Mouse (Mus musculus) MEL (cell line): ENCODE data around the gene Atf2. TPM values are rescaled to one million over a fixed set of nuclear protein-coding genes. Genes with fewer than 3 reads are reported as not detected.

Experiments used
- DNase-seq: peaks from one replicate; pipeline ENCODE4 v3.0.0; 2011; ENCODE audit warnings: low read depth, low spot score
- H3K27ac ChIP-seq: 2 replicates; pipeline ENCODE4 v1.5.1; 2012; ENCODE audit warnings: low read depth, mild to moderate bottlenecking, control low read depth, low read length, moderate library complexity; ENCODE audit not compliant: control insufficient read depth
- H3K27me3 ChIP-seq, 2 experiments: fragments of 150-350 bp in 1 of 2; sonication (generic) in 1 of 2; 2 replicates each; pipeline ENCODE4 v1.6.1; 2012; ENCODE audit warnings: low read length in 2 of 2, mild to moderate bottlenecking in 2 of 2, improper control_type of control experiment in 1 of 2, moderate library complexity in 1 of 2; ENCODE audit not compliant: insufficient read depth in 2 of 2, control insufficient read depth in 1 of 2
- H3K36me3 ChIP-seq, 2 experiments: 2 replicates each; pipeline ENCODE4 v1.6.1; 2012 to 2014; ENCODE audit warnings: low read length in 2 of 2, improper control_type of control experiment in 1 of 2, inconsistent platforms in 1 of 2, mild to moderate bottlenecking in 1 of 2; ENCODE audit not compliant: insufficient read depth in 2 of 2, control insufficient read depth in 1 of 2
- H3K4me1 ChIP-seq, 2 experiments: fragments of 150-350 bp in 1 of 2; sonication (generic) in 1 of 2; 2 replicates each; pipeline ENCODE4 v1.6.1; 2012; ENCODE audit warnings: low read length in 2 of 2, improper control_type of control experiment in 1 of 2, mild to moderate bottlenecking in 1 of 2; ENCODE audit not compliant: insufficient read depth in 2 of 2, control insufficient read depth in 1 of 2
- H3K4me3 ChIP-seq, 2 experiments: fragments of 150-350 bp in 1 of 2; sonication (generic) in 1 of 2; 2 replicates each; pipeline ENCODE4 v1.5.1; 2012; ENCODE audit warnings: low read depth in 2 of 2, low read length in 2 of 2, mild to moderate bottlenecking in 2 of 2, moderate library complexity in 2 of 2, control low read depth in 1 of 2, improper control_type of control experiment in 1 of 2; ENCODE audit not compliant: control insufficient read depth in 1 of 2, insufficient read depth in 1 of 2
- H3K79me2 ChIP-seq: 2 replicates; pipeline ENCODE4 v1.6.1; 2012; ENCODE audit warnings: mild to moderate bottlenecking, low read length, moderate library complexity; ENCODE audit not compliant: control insufficient read depth, poor library complexity, insufficient read depth
- H3K9ac ChIP-seq: 2 replicates; pipeline ENCODE4 v1.6.1; 2012; ENCODE audit warnings: low read depth, mild to moderate bottlenecking, control low read depth, low read length, moderate library complexity; ENCODE audit not compliant: control insufficient read depth, poor library complexity, severe bottlenecking
- H3K9me3 ChIP-seq: fragments of 150-350 bp; sonication (generic); replicated peaks from 2 replicates; pipeline ENCODE4 v1.6.1; 2012; ENCODE audit warnings: mild to moderate bottlenecking, low read length, improper control_type of control experiment, moderate library complexity; ENCODE audit not compliant: insufficient read depth
- BHLHE40 ChIP-seq: IDR thresholded peaks from 2 replicates; pipeline ENCODE4 v1.6.1; 2012; ENCODE audit warnings: low read depth, mild to moderate bottlenecking, inconsistent platforms, low read length, improper control_type of control experiment, borderline replicate concordance
- CHD1 ChIP-seq: IDR thresholded peaks from 2 replicates; pipeline ENCODE4 v1.6.1; 2012; ENCODE audit warnings: low read depth, mild to moderate bottlenecking, inconsistent platforms, low read length, improper control_type of control experiment
- CHD2 ChIP-seq: IDR thresholded peaks from 2 replicates; pipeline ENCODE4 v1.6.1; 2011; ENCODE audit warnings: low read length, improper control_type of control experiment
- CTCF ChIP-seq, 3 experiments: IDR thresholded peaks in 2 of 3; conservative IDR thresholded peaks in 1 of 3; 2 replicates each; pipeline ENCODE4 v1.5.1; 2011 to 2012; ENCODE audit warnings: low read length in 3 of 3, low read depth in 2 of 3, mild to moderate bottlenecking in 2 of 3, improper control_type of control experiment in 1 of 3, inconsistent platforms in 1 of 3, mixed read lengths in 1 of 3, moderate library complexity in 1 of 3; ENCODE audit not compliant: control insufficient read depth in 1 of 3, insufficient read depth in 1 of 3, poor library complexity in 1 of 3, severe bottlenecking in 1 of 3
- E2F4 ChIP-seq: IDR thresholded peaks from 2 replicates; pipeline ENCODE4 v1.6.1; 2011; ENCODE audit warnings: low read depth, low read length, improper control_type of control experiment, borderline replicate concordance
- ELF1 ChIP-seq: IDR thresholded peaks from 2 replicates; pipeline ENCODE4 v1.6.1; 2014; ENCODE audit warnings: low read depth, mild to moderate bottlenecking, inconsistent platforms, low read length, improper control_type of control experiment, moderate library complexity
- EP300 ChIP-seq, 2 experiments: IDR thresholded peaks; 2 replicates each; pipeline ENCODE4 v1.6.1; 2011; ENCODE audit warnings: improper control_type of control experiment in 2 of 2, low read length in 2 of 2, low read depth in 1 of 2, mild to moderate bottlenecking in 1 of 2
- ETS1 ChIP-seq: IDR thresholded peaks from 2 replicates; pipeline ENCODE4 v1.6.1; 2012; ENCODE audit warnings: low read depth, mild to moderate bottlenecking, inconsistent platforms, low read length, improper control_type of control experiment, moderate library complexity
- GABPA ChIP-seq: IDR thresholded peaks from 2 replicates; pipeline ENCODE4 v1.6.1; 2012; ENCODE audit warnings: low read depth, mild to moderate bottlenecking, inconsistent platforms, low read length, improper control_type of control experiment, moderate library complexity
- GATA1 ChIP-seq: IDR thresholded peaks from 2 replicates; pipeline ENCODE4 v1.6.1; 2011; ENCODE audit warnings: low read depth, low read length, improper control_type of control experiment
- HCFC1 ChIP-seq: IDR thresholded peaks from 2 replicates; pipeline ENCODE4 v1.6.1; 2012; ENCODE audit warnings: low read depth, mild to moderate bottlenecking, inconsistent platforms, low read length, improper control_type of control experiment, moderate library complexity
- JUND ChIP-seq: IDR thresholded peaks from 2 replicates; pipeline ENCODE4 v1.6.1; 2011; ENCODE audit warnings: low read depth, mild to moderate bottlenecking, improper control_type of control experiment, low read length
- KAT2A ChIP-seq: conservative IDR thresholded peaks from 2 replicates; pipeline ENCODE4 v1.6.1; 2012; ENCODE audit warnings: low read depth, low read length, improper control_type of control experiment, inconsistent platforms
- MAFK ChIP-seq: IDR thresholded peaks from 2 replicates; pipeline ENCODE4 v1.6.1; 2011; ENCODE audit warnings: low read depth, mild to moderate bottlenecking, low read length, improper control_type of control experiment, borderline replicate concordance
- MAX ChIP-seq: IDR thresholded peaks from 2 replicates; pipeline ENCODE4 v1.6.1; 2011; ENCODE audit warnings: low read length, improper control_type of control experiment
- MAZ ChIP-seq: IDR thresholded peaks from 2 replicates; pipeline ENCODE4 v1.6.1; 2012; ENCODE audit warnings: low read depth, mild to moderate bottlenecking, inconsistent platforms, low read length, improper control_type of control experiment
- MEF2A ChIP-seq: IDR thresholded peaks from 2 replicates; pipeline ENCODE4 v1.6.1; 2014; ENCODE audit warnings: low read depth, mild to moderate bottlenecking, inconsistent platforms, low read length, improper control_type of control experiment; ENCODE audit not compliant: poor library complexity, insufficient replicate concordance, severe bottlenecking; ENCODE audit errors: extremely low read depth
- MXI1 ChIP-seq: IDR thresholded peaks from 2 replicates; pipeline ENCODE4 v1.6.1; 2011; ENCODE audit warnings: mild to moderate bottlenecking, low read depth, low read length, improper control_type of control experiment
- MYB ChIP-seq: IDR thresholded peaks from 2 replicates; pipeline ENCODE4 v1.6.1; 2011; ENCODE audit warnings: mild to moderate bottlenecking, low read depth, low read length, improper control_type of control experiment
- MYC ChIP-seq: IDR thresholded peaks from 2 replicates; pipeline ENCODE4 v1.6.1; 2011; ENCODE audit warnings: low read depth, mild to moderate bottlenecking, low read length, improper control_type of control experiment, moderate library complexity
- NELFE ChIP-seq: IDR thresholded peaks from 2 replicates; pipeline ENCODE4 v1.6.1; 2011; ENCODE audit warnings: low read depth, low read length, improper control_type of control experiment
- POLR2A ChIP-seq, 2 experiments: IDR thresholded peaks; 2 replicates each; pipeline ENCODE4 v1.6.1; 2011 to 2012; ENCODE audit warnings: low read length in 2 of 2, mild to moderate bottlenecking in 2 of 2, control low read depth in 1 of 2, improper control_type of control experiment in 1 of 2, low read depth in 1 of 2, moderate library complexity in 1 of 2; ENCODE audit not compliant: control insufficient read depth in 1 of 2, insufficient read depth in 1 of 2, poor library complexity in 1 of 2
- POLR2AphosphoS2 ChIP-seq: IDR thresholded peaks from 2 replicates; pipeline ENCODE4 v1.6.1; 2011; ENCODE audit warnings: low read length, improper control_type of control experiment
- POLR2AphosphoS5 ChIP-seq: IDR thresholded peaks from 2 replicates; pipeline ENCODE4 v1.6.1; 2012; ENCODE audit warnings: low read depth, borderline replicate concordance, mild to moderate bottlenecking, inconsistent platforms, low read length, moderate library complexity, mixed read lengths
- RAD21 ChIP-seq: IDR thresholded peaks from 2 replicates; pipeline ENCODE4 v1.6.1; 2011; ENCODE audit warnings: mild to moderate bottlenecking, low read depth, low read length, improper control_type of control experiment
- RCOR1 ChIP-seq: IDR thresholded peaks from 2 replicates; pipeline ENCODE4 v1.6.1; 2012; ENCODE audit warnings: low read depth, mild to moderate bottlenecking, inconsistent platforms, low read length, improper control_type of control experiment
- SMC3 ChIP-seq: IDR thresholded peaks from 2 replicates; pipeline ENCODE4 v1.6.1; 2011; ENCODE audit warnings: low read depth, low read length, improper control_type of control experiment
- TAL1 ChIP-seq: IDR thresholded peaks from 2 replicates; pipeline ENCODE4 v1.6.1; 2012; ENCODE audit warnings: mild to moderate bottlenecking, inconsistent platforms, low read length, moderate library complexity, mixed read lengths
- TBP ChIP-seq: IDR thresholded peaks from 2 replicates; pipeline ENCODE4 v1.8.0; 2011; ENCODE audit warnings: low read depth, low read length, improper control_type of control experiment
- TCF12 ChIP-seq: IDR thresholded peaks from 2 replicates; pipeline ENCODE4 v1.6.1; 2014; ENCODE audit warnings: low read depth, mild to moderate bottlenecking, inconsistent platforms, low read length, improper control_type of control experiment, moderate library complexity
- UBTF ChIP-seq: IDR thresholded peaks from 2 replicates; pipeline ENCODE4 v1.6.1; 2012; ENCODE audit warnings: low read depth, mild to moderate bottlenecking, inconsistent platforms, low read length, improper control_type of control experiment, moderate library complexity, borderline replicate concordance; ENCODE audit not compliant: insufficient read depth
- USF1 ChIP-seq: IDR thresholded peaks from 2 replicates; pipeline ENCODE4 v1.6.1; 2014; ENCODE audit warnings: low read depth, mild to moderate bottlenecking, inconsistent platforms, low read length, improper control_type of control experiment, moderate library complexity
- USF2 ChIP-seq, 2 experiments: IDR thresholded peaks; 2 replicates each; pipeline ENCODE4 v1.6.1; 2011 to 2012; ENCODE audit warnings: improper control_type of control experiment in 2 of 2, low read length in 2 of 2, borderline replicate concordance in 1 of 2, inconsistent platforms in 1 of 2, low read depth in 1 of 2, mild to moderate bottlenecking in 1 of 2; ENCODE audit not compliant: insufficient read depth in 1 of 2
- ZC3H11A ChIP-seq: IDR thresholded peaks from 2 replicates; pipeline ENCODE4 v1.6.1; 2012; ENCODE audit warnings: low read depth, mild to moderate bottlenecking, inconsistent platforms, low read length, improper control_type of control experiment
- ZKSCAN1 ChIP-seq: IDR thresholded peaks from 2 replicates; pipeline ENCODE4 v1.6.1; 2012; ENCODE audit warnings: low read depth, mild to moderate bottlenecking, inconsistent platforms, low read length, improper control_type of control experiment, moderate library complexity
- ZMIZ1 ChIP-seq: IDR thresholded peaks from 2 replicates; pipeline ENCODE4 v1.6.1; 2012; ENCODE audit warnings: low read depth, mild to moderate bottlenecking, inconsistent platforms, low read length, improper control_type of control experiment, moderate library complexity
- ZNF384 ChIP-seq: IDR thresholded peaks from 2 replicates; pipeline ENCODE4 v1.6.1; 2012; ENCODE audit warnings: low read depth, mild to moderate bottlenecking, inconsistent platforms, low read length, improper control_type of control experiment
- polyA plus RNA-seq, 2 experiments: library from polyadenylated mRNA; stranded (reverse) in 1 of 2; unstranded in 1 of 2; fragments of >175 nt in 1 of 2; fragments of >200 nt in 1 of 2; gene quantifications; 2 replicates each; pipeline versions ENCODE4 v1.2.1 to v1.2.4; 2012; ENCODE audit warnings: low replicate concordance in 2 of 2, low read depth in 1 of 2; ENCODE audit not compliant: insufficient read length in 2 of 2, insufficient read depth in 1 of 2, missing spikeins in 1 of 2
- total RNA-seq: library from RNA; depleted of rRNA; stranded (reverse); fragments of 300-350 nt; gene quantifications from 2 replicates; pipeline ENCODE4 v1.2.3, GENCODE M21; 2012

Gene Atf2
- total and polyA plus RNA-seq, 3 experiments: 16.8 to 82.3 (median 36.7) TPM

- H3K9ac ChIP-seq: peak within 1 kb of the TSS; percentile 92
- H3K36me3 ChIP-seq: peaks cover 23% of the 10 kb centered on the region in 2 experiments
- peak within 1 kb of the TSS; percentile 72 to 89 for H3K4me3 ChIP-seq
- DNase-seq: peak; percentile 95
- H3K27me3 ChIP-seq: no peaks in the 10 kb centered on the region
- peaks cover 3 to 8% of the 10 kb centered on the region in 2 experiments; a peak in 3 of 4 replicates for H3K4me1 ChIP-seq
- peaks cover 13% of the 10 kb centered on the region for H3K79me2 ChIP-seq
- H3K9me3 ChIP-seq: no peaks in the 10 kb centered on the region
- peak within 1 kb of the TSS; percentile 79 for H3K27ac ChIP-seq
- TF ChIP-seq BHLHE40: peak; percentile 96
- TF ChIP-seq USF2 (IDR thresholded peaks at IDR 0.05; ENCODE audit: borderline replicate concordance in 1 of 2, insufficient read depth in 1 of 2, low read depth in 1 of 2, low read length in 2 of 2): no peak
- peak; percentile 56; the same call in 1 of the 2 replicates for TF ChIP-seq ZNF384
- TF ChIP-seq GABPA: no peak
- TF ChIP-seq ZC3H11A: no peak
- no peak for TF ChIP-seq JUND
- TF ChIP-seq SMC3: no peak
- peak; percentile 80 for TF ChIP-seq ELF1
- peak; percentile 38 for TF ChIP-seq GATA1
- peak; percentile 82 for TF ChIP-seq POLR2AphosphoS2
- no peak for TF ChIP-seq UBTF
- TF ChIP-seq MYB: peak; percentile 57; the same call in 1 of the 2 replicates
- peak; percentile 92 for TF ChIP-seq ZMIZ1
- peak; percentile 46; the same call in 1 of the 2 replicates for TF ChIP-seq RCOR1
- no peak for TF ChIP-seq MEF2A
- TF ChIP-seq USF1: 0 out of 2 replicates have a peak, but pooled peaks have one; percentile 46
- TF ChIP-seq ZKSCAN1: no peak
- peak; percentile 99 for TF ChIP-seq MAZ
- no peak for TF ChIP-seq TAL1
- TF ChIP-seq CTCF (IDR thresholded peaks at IDR 0.05 in 2 of 3, conservative IDR thresholded peaks at IDR 0.05 in 1 of 3; ENCODE audit: control insufficient read depth in 1 of 3, insufficient read depth in 1 of 3, low read depth in 2 of 3, low read length in 3 of 3, poor library complexity in 1 of 3, severe bottlenecking in 1 of 3): 0 out of 6 replicates have a peak, but pooled peaks of 1 of the 3 experiments have one; percentile 4
- peak in 1 of 2 experiments; percentile 71; a peak in 3 of 4 replicates for TF ChIP-seq EP300 (IDR thresholded peaks at IDR 0.05; ENCODE audit: low read depth in 1 of 2, low read length in 2 of 2)
- TF ChIP-seq MAX: peak; percentile 86
- no peak for TF ChIP-seq CHD2
- peak; percentile 76 for TF ChIP-seq ETS1
- peak; percentile 74 for TF ChIP-seq TCF12
- no peak; the same call in 1 of the 2 replicates for TF ChIP-seq E2F4
- TF ChIP-seq KAT2A: peak; percentile 78
- peak; percentile 80 to 85 for TF ChIP-seq POLR2A (IDR thresholded peaks at IDR 0.05; ENCODE audit: control insufficient read depth in 1 of 2, insufficient read depth in 1 of 2, low read depth in 1 of 2, low read length in 2 of 2, poor library complexity in 1 of 2)
- TF ChIP-seq MXI1: peak; percentile 93
- no peak for TF ChIP-seq POLR2AphosphoS5
- TF ChIP-seq RAD21: no peak
- peak; percentile 92 for TF ChIP-seq MYC
- 0 out of 2 replicates have a peak, but pooled peaks have one; percentile 42 for TF ChIP-seq CHD1
- no peak for TF ChIP-seq MAFK
- peak; percentile 96 for TF ChIP-seq TBP
- TF ChIP-seq HCFC1: peak; percentile 93
- TF ChIP-seq NELFE: peak; percentile 98
Measured at GRCm38 (mm10) chr2:73911175-73911700, 18.8 kb upstream of the Atf2 start, which contains the start of gene Atp5g3. Atp5g3 (minus strand) TSS chr2:73911326.
